Mouse (Mus musculus) CH12.LX (cell line): Measurements from ENCODE around the gene 1700016K19Rik. TPM values are rescaled to one million over a fixed set of nuclear protein-coding genes. Genes with fewer than 3 reads are reported as not detected.

Experiments used
- DNase-seq: peaks from one replicate; pipeline ENCODE4 v3.0.0-alpha.2; 2013; ENCODE audit errors: extremely low read depth
- H3K27ac ChIP-seq: 2 replicates; pipeline ENCODE4 v1.5.1; 2012; ENCODE audit warnings: low read depth, mild to moderate bottlenecking, control low read depth, moderate library complexity; ENCODE audit not compliant: insufficient read depth
- H3K27me3 ChIP-seq: replicated peaks from 2 replicates; pipeline ENCODE3; 2012; ENCODE audit warnings: inconsistent platforms
- H3K36me3 ChIP-seq, 2 experiments: replicated peaks in 1 of 2; 2 replicates each; pipeline versions ENCODE3 to v1.6.1; 2012; ENCODE audit warnings: inconsistent platforms in 1 of 2, low read length in 1 of 2, mild to moderate bottlenecking in 1 of 2, mixed read lengths in 1 of 2, moderate library complexity in 1 of 2; ENCODE audit not compliant: control insufficient read depth in 1 of 2, insufficient read depth in 1 of 2
- H3K4me1 ChIP-seq, 2 experiments: 2 replicates each; pipeline ENCODE4 v1.6.1; 2012; ENCODE audit warnings: inconsistent platforms in 1 of 2, moderate library complexity in 1 of 2; ENCODE audit not compliant: insufficient read depth in 2 of 2, control insufficient read depth in 1 of 2
- H3K4me2 ChIP-seq: 2 replicates; pipeline ENCODE4 v1.6.1; 2012; ENCODE audit warnings: low read depth, mild to moderate bottlenecking, control low read depth; ENCODE audit not compliant: poor library complexity, insufficient read depth, severe bottlenecking
- H3K4me3 ChIP-seq, 3 experiments: fragments of 150-350 bp in 1 of 3; sonication (generic) in 1 of 3; replicated peaks in 1 of 3; 2 replicates each; pipeline versions ENCODE3 to v1.5.1; 2011 to 2012; ENCODE audit warnings: low read depth in 2 of 3, low read length in 2 of 3, mild to moderate bottlenecking in 2 of 3, moderate library complexity in 2 of 3, control low read depth in 1 of 3, improper control_type of control experiment in 1 of 3, inconsistent platforms in 1 of 3, mixed read lengths in 1 of 3; ENCODE audit not compliant: poor library complexity in 1 of 3
- H3K79me2 ChIP-seq: replicated peaks from 2 replicates; pipeline ENCODE4 v1.6.1; 2012; ENCODE audit warnings: mild to moderate bottlenecking, moderate library complexity; ENCODE audit not compliant: control insufficient read depth, poor library complexity, insufficient read depth, severe bottlenecking; ENCODE audit errors: extremely low read depth
- H3K9ac ChIP-seq: 2 replicates; pipeline ENCODE4 v1.6.1; 2012; ENCODE audit warnings: low read depth, mild to moderate bottlenecking, control low read depth, moderate library complexity; ENCODE audit not compliant: insufficient read depth
- H3K9me3 ChIP-seq: replicated peaks from 2 replicates; pipeline ENCODE3; 2012; ENCODE audit warnings: low read length, inconsistent platforms, mixed read lengths
- BHLHE40 ChIP-seq: IDR thresholded peaks from 2 replicates; pipeline ENCODE4 v1.6.1; 2011; ENCODE audit warnings: mild to moderate bottlenecking, low read depth, low read length, improper control_type of control experiment
- CHD2 ChIP-seq: IDR thresholded peaks from 2 replicates; pipeline ENCODE4 v1.6.1; 2011; ENCODE audit warnings: low read length, improper control_type of control experiment
- CTCF ChIP-seq, 2 experiments: IDR thresholded peaks in 1 of 2; conservative IDR thresholded peaks in 1 of 2; 2 replicates each; pipeline ENCODE4 v1.5.1; 2011 to 2012; ENCODE audit warnings: low read depth in 2 of 2, low read length in 2 of 2, improper control_type of control experiment in 1 of 2, inconsistent platforms in 1 of 2, mild to moderate bottlenecking in 1 of 2, moderate library complexity in 1 of 2
- E2F4 ChIP-seq: IDR thresholded peaks from 2 replicates; pipeline ENCODE4 v1.6.1; 2011; ENCODE audit warnings: low read depth, low read length, improper control_type of control experiment; ENCODE audit not compliant: insufficient replicate concordance
- ELF1 ChIP-seq: IDR thresholded peaks from 2 replicates; pipeline ENCODE4 v1.6.1; 2014; ENCODE audit warnings: low read depth, mild to moderate bottlenecking, inconsistent platforms, low read length, improper control_type of control experiment
- ETS1 ChIP-seq: conservative IDR thresholded peaks from 2 replicates; pipeline ENCODE4 v1.6.1; 2012; ENCODE audit warnings: low read depth, mild to moderate bottlenecking, inconsistent platforms, low read length, improper control_type of control experiment, moderate library complexity
- IRF4 ChIP-seq: IDR thresholded peaks from 2 replicates; pipeline ENCODE4 v1.6.1; 2014; ENCODE audit warnings: low read depth, mild to moderate bottlenecking, inconsistent platforms, low read length, improper control_type of control experiment
- JUN ChIP-seq: IDR thresholded peaks from 2 replicates; pipeline ENCODE4 v1.6.1; 2011; ENCODE audit warnings: low read depth, mild to moderate bottlenecking, low read length, improper control_type of control experiment, moderate library complexity; ENCODE audit not compliant: insufficient read depth
- JUND ChIP-seq: conservative IDR thresholded peaks from 2 replicates; pipeline ENCODE4 v1.6.1; 2011; ENCODE audit warnings: low read depth, low read length, improper control_type of control experiment
- MAFK ChIP-seq: IDR thresholded peaks from 2 replicates; pipeline ENCODE4 v1.6.1; 2011; ENCODE audit warnings: low read length, improper control_type of control experiment; ENCODE audit not compliant: insufficient replicate concordance
- MAX ChIP-seq: IDR thresholded peaks from 2 replicates; pipeline ENCODE4 v1.6.1; 2011; ENCODE audit warnings: low read length, improper control_type of control experiment
- MEF2A ChIP-seq: IDR thresholded peaks from 2 replicates; pipeline ENCODE4 v1.6.1; 2014; ENCODE audit warnings: low read depth, mild to moderate bottlenecking, inconsistent platforms, low read length, improper control_type of control experiment, borderline replicate concordance
- MXI1 ChIP-seq: IDR thresholded peaks from 2 replicates; pipeline ENCODE4 v1.6.1; 2011; ENCODE audit warnings: mild to moderate bottlenecking, low read depth, low read length, improper control_type of control experiment
- MYC ChIP-seq: IDR thresholded peaks from 2 replicates; pipeline ENCODE4 v1.6.1; 2011; ENCODE audit warnings: low read depth, mild to moderate bottlenecking, improper control_type of control experiment, low read length
- NELFE ChIP-seq: IDR thresholded peaks from 2 replicates; pipeline ENCODE4 v1.6.1; 2011; ENCODE audit warnings: low read depth, low read length, improper control_type of control experiment
- NRF1 ChIP-seq: IDR thresholded peaks from 2 replicates; pipeline ENCODE4 v1.6.1; 2014; ENCODE audit warnings: low read depth, mild to moderate bottlenecking, inconsistent platforms, low read length, improper control_type of control experiment, moderate library complexity
- POLR2AphosphoS2 ChIP-seq: IDR thresholded peaks from 2 replicates; pipeline ENCODE4 v1.6.1; 2011; ENCODE audit warnings: low read depth, low read length, improper control_type of control experiment
- RAD21 ChIP-seq: IDR thresholded peaks from 2 replicates; pipeline ENCODE4 v1.6.1; 2011; ENCODE audit warnings: low read depth, mild to moderate bottlenecking, low read length, improper control_type of control experiment, moderate library complexity
- SIN3A ChIP-seq: IDR thresholded peaks from 2 replicates; pipeline ENCODE4 v1.6.1; 2012; ENCODE audit warnings: low read length, improper control_type of control experiment, inconsistent platforms
- SMC3 ChIP-seq: IDR thresholded peaks from 2 replicates; pipeline ENCODE4 v1.6.1; 2011; ENCODE audit warnings: low read depth, low read length, improper control_type of control experiment
- TCF12 ChIP-seq: IDR thresholded peaks from 2 replicates; pipeline ENCODE4 v1.6.1; 2014; ENCODE audit warnings: low read depth, mild to moderate bottlenecking, inconsistent platforms, low read length, improper control_type of control experiment
- UBTF ChIP-seq: IDR thresholded peaks from 2 replicates; pipeline ENCODE4 v1.6.1; 2012; ENCODE audit warnings: low read depth, mild to moderate bottlenecking, inconsistent platforms, low read length, improper control_type of control experiment, moderate library complexity
- USF2 ChIP-seq: conservative IDR thresholded peaks from 2 replicates; pipeline ENCODE4 v1.6.1; 2011; ENCODE audit warnings: low read depth, low read length, improper control_type of control experiment
- ZKSCAN1 ChIP-seq: IDR thresholded peaks from 2 replicates; pipeline ENCODE4 v1.6.1; 2012; ENCODE audit warnings: low read depth, inconsistent platforms, low read length, improper control_type of control experiment, borderline replicate concordance
- ZMIZ1 ChIP-seq: IDR thresholded peaks from 2 replicates; pipeline ENCODE4 v1.6.1; 2012; ENCODE audit warnings: low read depth, mild to moderate bottlenecking, inconsistent platforms, low read length, improper control_type of control experiment
- ZNF384 ChIP-seq: IDR thresholded peaks from 2 replicates; pipeline ENCODE4 v1.6.1; 2012; ENCODE audit warnings: low read depth, low read length, improper control_type of control experiment, inconsistent platforms
- dilution Hi-C: fragments of 300-500 bp; cut with MboI; formaldehyde crosslinking; loops from 2 replicates; pipeline ENCODE4 v1.14.3; 2020; ENCODE audit warnings: low sequenced_read_pairs; ENCODE audit not compliant: extremely low pct_unique_long_range_greater_than_20kb, extremely low pct_ligation_motif_present
- in situ Hi-C: fragments of 300-500 bp; cut with MboI; formaldehyde crosslinking; loops from 3 replicates; pipeline ENCODE4 v1.14.3; 2019; ENCODE audit warnings: low sequenced_read_pairs, low pct_ligation_motif_present, low pct_unique_long_range_greater_than_20kb, mixed read lengths
- polyA plus RNA-seq: library from polyadenylated mRNA; unstranded; fragments of >175 nt; gene quantifications from 2 replicates; pipeline ENCODE4 v1.2.1, GENCODE M21; 2012; ENCODE audit warnings: low read depth; ENCODE audit not compliant: insufficient read length
- total RNA-seq, 2 experiments: library from RNA; depleted of rRNA; stranded (reverse); fragments of 300-350 nt in 1 of 2; fragments of >200 nt in 1 of 2; gene quantifications; 2 replicates each; pipeline ENCODE4 v1.2.3; 2012 to 2014

Gene 1700016K19Rik
- total and polyA plus RNA-seq, 3 experiments: 0.76 TPM; not detected in 2

GRCm38 (mm10) chr11:76039271-76040053 lies 39.8 kb downstream of the 1700016K19Rik start:
- H3K79me2 ChIP-seq: no peaks in the 10 kb centered on the region
- H3K9me3 ChIP-seq: no peaks in the 10 kb centered on the region
- H3K9ac ChIP-seq: no peak overlapping the region
- no peak overlapping the region for H3K27ac ChIP-seq
- H3K27me3 ChIP-seq: peaks cover 2% of the 10 kb centered on the region
- no peak overlapping the region for H3K4me2 ChIP-seq
- H3K36me3 ChIP-seq: peaks cover 0 to 3% of the 10 kb centered on the region in 2 experiments
- dilution Hi-C loops: no loop called here
- no peak overlapping the region for H3K4me3 ChIP-seq
- H3K4me1 ChIP-seq: no peaks in the 10 kb centered on the region
- DNase-seq: no peak
- TF ChIP-seq POLR2AphosphoS2 (no peak), MAFK (no peak), MYC (no peak), JUN (no peak), E2F4 (no peak), USF2 (no peak), MAX (no peak), MEF2A (no peak), CHD2 (no peak), SIN3A (no peak), BHLHE40 (no peak), UBTF (no peak), IRF4 (no peak), MXI1 (no peak), SMC3 (no peak), ZKSCAN1 (no peak), TCF12 (no peak), ETS1 (no peak)
- TF ChIP-seq, all 38 proteins: peak for 0
- in situ Hi-C loops: no loop called here

GRCm38 (mm10) chr11:76040106-76040505 lies 40.4 kb downstream of the 1700016K19Rik start:
- peaks cover under 1 to 9% of the 10 kb centered on the region in 2 experiments for H3K36me3 ChIP-seq
- no peaks in the 10 kb centered on the region for H3K4me1 ChIP-seq
- dilution Hi-C loops (no loop called here), in situ Hi-C loops (no loop called here)
- TF ChIP-seq MAX (no peak), NRF1 (no peak), ETS1 (no peak), MEF2A (no peak), UBTF (no peak), SIN3A (no peak), USF2 (no peak), ZKSCAN1 (no peak), CTCF (conservative IDR thresholded peaks at IDR 0.05 in 1 of 2, IDR thresholded peaks at IDR 0.05 in 1 of 2; ENCODE audit: low read depth in 2 of 2, low read length in 2 of 2) (no peak), NELFE (no peak), ZNF384 (no peak), CHD2 (no peak), JUN (no peak), RAD21 (no peak), JUND (no peak), MYC (no peak), ELF1 (no peak), ZMIZ1 (no peak), BHLHE40 (no peak)
- H3K79me2 ChIP-seq: no peaks in the 10 kb centered on the region
- no peak for DNase-seq
- H3K9ac ChIP-seq: no peak overlapping the region
- no peak overlapping the region for H3K4me3 ChIP-seq
- H3K9me3 ChIP-seq: no peaks in the 10 kb centered on the region
- H3K27me3 ChIP-seq: peaks cover 2% of the 10 kb centered on the region
- H3K27ac ChIP-seq: no peak overlapping the region
- no peak overlapping the region for H3K4me2 ChIP-seq
